Mouse (Mus musculus): ENCODE measurements around the gene Pja2.
"Not testable (repeated sequence)": the region's sequence is repeated elsewhere in the genome, so short reads cannot be mapped to it uniquely, and the experiment has no call there.

GRCm38 (mm10) chr17:64231637-64232036 lies 100.1 kb downstream of the Pja2 start:
- TF ChIP-seq POLR2A (IDR thresholded peaks at IDR 0.05; ENCODE audit: low read depth, low read length); CTCF (IDR thresholded peaks at IDR 0.05; ENCODE audit: borderline replicate concordance, insufficient read depth, low read length): not testable (repeated sequence)

Data from embryonic fibroblast, embryonic 13.5 days (primary cell).